Mouse (Mus musculus) layer of hippocampus, adult 8-10 months (tissue): Measurements from ENCODE around the gene Dctn5. TPM values are rescaled to one million over a fixed set of nuclear protein-coding genes. Genes with fewer than 3 reads are reported as not detected.
A peak's percentile ranks its signal among the peaks of the same experiment; 100 is the strongest.

ENCODE experiments used
- DNase-seq, 2 experiments: peaks; one replicate each; pipeline ENCODE4 v3.0.0; 2022; ENCODE audit warnings: low spot score in 2 of 2
- total RNA-seq, 4 experiments: library from RNA; stranded (reverse); gene quantifications; 2 replicates each; pipeline ENCODE4 v1.2.4; 2022

The Dctn5 gene
- total RNA-seq, 4 experiments from 2014 or later, result 95.7 to 114 (median 101) TPM

DNA sequence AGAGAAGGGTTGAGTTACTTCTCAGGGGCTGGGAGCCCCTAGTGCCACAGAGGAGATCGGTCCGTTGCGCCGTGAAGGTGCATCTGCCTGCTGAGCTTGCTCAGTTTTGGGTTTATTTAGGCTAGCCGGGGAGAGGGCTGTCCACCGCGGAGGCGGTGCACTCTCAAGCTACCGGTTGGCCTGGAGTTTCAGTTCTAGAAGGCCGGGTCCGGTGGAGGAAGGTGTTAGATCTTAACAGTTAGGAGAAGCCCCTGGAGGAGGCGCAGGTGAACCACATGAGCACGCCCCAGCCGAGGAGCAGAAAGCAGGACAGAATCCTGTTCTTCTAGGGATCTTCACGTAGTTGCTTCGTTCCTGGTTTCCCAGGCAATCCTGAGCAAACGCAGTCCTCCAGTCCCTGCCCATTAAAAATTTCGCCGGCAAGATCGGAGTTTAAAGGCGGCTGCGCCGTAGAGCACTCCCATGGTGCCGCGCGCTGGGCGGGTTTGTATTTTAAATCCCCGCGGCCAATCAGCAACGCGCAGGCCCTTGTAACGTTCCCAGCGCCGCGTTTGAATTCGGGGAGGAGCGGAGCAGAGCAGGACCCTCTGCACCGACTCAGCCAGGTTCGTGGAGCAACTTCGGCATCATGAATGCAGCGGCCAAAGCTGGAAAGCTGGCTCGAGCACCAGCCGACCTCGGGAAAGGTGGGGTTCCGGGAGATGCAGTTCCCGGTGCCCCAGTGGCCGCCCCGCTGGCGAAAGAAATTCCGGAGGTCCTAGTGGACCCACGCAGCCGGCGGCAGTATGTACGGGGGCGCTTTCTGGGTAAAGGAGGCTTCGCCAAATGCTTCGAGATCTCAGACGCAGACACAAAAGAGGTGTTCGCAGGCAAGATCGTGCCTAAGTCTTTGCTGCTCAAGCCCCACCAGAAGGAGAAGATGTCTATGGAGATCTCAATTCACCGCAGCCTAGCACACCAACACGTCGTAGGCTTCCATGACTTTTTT, 26.4 kb downstream of the Dctn5 start, which contains the start of gene Plk1:
Gene Plk1 (plus strand): TSS at position 525 of the 988 bp plus-strand sequence.
- peak; percentile 48 to 71 for DNase-seq

DNA sequence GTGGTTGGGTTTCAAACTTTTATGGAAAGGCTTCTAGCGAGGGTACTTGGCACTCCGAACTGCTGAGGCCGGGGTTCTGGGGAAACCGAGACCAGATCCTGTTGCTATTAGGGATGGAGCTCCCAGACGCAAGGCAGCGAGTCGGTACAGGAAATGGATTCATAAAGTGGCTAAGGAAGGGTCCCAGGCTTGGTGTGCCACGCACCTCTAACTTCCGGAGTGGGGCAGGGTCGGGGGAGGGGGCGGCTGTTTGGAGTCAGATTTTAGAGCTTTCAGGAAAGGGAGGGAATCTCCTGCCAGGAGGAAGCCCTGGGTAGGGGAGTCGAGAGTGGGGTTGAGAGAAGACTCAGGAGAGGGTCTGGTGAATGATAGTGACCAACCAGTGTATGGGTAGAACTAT, 27.2 kb downstream of the Dctn5 start:
- no peak for DNase-seq

DNA sequence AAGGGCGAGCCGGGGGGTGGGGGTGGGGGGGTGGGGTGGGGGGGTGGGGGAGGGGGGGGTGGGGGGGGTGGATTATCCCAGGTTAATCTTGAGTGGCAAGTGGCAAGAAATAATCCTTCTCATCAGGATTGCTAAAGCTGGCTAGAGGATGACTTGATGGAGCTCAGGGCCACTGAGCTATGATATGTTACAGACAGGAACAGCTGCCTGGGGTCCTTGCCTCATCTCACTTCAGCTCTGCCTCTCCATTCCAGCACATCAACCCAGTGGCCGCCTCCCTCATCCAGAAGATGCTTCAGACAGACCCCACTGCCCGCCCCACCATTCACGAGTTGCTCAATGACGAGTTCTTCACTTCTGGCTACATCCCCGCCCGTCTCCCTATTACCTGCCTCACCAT, 30.9 kb downstream of the Dctn5 start:
- DNase-seq, result no peak

DNA sequence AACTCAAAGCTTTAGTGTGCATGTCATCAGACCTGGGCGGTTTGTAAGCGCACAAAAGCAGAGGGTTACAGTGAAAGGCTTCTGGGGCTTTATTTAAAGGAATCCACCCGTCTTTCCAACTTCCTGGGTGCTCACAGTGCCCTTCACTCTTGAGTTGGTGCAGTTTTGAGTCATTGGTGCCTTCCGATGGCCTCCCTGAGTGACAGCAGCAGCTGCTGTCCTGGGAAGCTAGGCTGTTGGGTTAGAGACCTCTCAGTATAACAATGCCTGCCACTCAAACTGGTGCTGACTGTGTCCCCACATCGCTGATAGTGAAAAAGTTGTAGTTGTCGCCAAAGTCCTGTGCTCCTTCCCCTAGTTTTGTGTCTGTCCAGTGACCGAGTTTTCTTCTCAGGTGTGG, 34.4 kb downstream of the Dctn5 start:
- DNase-seq, result no peak

DNA sequence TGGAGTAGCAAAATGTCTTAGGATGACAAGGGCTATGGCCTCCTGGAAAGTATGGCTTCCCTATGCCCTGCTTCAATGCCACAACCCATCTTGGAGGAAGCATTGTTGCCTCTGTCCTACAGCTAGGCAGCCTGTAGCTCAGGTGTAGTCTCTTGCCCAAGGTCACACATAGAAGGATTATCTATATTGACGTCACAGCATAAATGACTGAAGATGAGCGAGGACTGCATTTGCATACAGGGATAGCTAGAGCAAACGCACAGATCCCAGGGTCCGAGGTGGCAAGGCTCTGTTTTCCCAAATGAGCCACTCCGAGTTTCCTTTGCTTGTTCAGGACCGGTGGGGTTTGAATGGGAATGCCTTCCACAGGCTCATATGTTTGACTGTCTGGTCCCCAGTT, 37.9 kb downstream of the Dctn5 start:
- no peak for DNase-seq

DNA sequence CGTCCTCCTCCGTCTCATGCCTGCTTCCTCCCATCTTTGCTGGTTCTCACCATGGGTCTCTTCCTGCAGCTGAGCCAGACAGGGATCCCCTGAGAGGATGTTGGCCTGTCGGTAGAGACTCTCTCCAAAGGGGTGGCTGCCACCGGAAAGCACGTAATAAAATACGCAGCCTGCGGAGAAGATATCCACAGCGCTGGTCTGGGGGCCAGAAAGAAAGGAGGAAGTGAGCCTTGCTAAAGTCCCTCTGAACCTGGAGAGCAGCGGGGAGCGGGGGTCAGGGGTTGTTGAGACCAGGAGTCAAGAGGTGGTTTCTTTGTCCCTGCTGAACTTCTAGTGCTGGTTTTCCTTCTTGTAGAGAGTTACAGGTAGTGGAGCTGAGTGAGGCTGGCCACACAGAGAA, 38.8 kb downstream of the Dctn5 start:
- no peak for DNase-seq

DNA sequence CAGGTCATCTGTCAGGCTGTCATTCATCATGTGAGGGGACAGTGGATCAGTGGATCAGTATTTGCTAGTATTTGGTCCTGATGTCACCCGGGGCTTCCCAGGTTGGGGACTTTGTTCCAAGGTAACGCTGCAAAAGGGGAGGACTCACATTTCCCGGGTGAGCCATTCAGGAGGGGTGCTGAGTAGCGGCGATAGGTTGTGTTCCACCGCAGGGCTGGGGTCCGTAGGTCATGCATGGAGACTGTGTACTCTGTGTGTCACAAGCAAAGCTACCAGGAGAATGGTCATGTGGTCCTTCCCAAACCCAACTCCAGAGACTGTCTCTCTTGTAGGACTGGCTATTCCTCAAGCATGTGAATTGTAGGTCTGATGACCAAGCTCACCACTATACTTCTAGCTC, 47.9 kb downstream of the Dctn5 start:
- DNase-seq, result no peak

DNA sequence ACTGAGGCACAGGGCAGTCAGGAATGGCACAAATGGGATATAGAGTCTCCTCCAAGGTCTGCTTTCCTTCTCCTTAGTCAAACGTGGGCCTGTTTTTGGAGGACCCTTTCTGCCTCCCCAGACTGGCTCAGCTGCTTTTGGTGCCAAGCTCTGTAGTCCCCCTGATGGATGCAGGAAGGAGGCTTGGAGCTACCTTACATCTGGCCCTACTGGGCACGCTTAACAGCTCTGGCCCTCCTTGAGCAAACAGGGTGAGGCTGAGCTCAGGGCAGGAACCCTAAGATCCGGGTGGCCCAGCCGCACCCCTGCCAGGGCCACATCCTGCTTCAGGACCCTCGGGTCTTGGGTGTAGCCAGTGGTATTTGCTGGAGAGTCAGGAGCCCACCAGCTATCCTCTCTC, 51.7 kb downstream of the Dctn5 start:
- no peak for DNase-seq

DNA sequence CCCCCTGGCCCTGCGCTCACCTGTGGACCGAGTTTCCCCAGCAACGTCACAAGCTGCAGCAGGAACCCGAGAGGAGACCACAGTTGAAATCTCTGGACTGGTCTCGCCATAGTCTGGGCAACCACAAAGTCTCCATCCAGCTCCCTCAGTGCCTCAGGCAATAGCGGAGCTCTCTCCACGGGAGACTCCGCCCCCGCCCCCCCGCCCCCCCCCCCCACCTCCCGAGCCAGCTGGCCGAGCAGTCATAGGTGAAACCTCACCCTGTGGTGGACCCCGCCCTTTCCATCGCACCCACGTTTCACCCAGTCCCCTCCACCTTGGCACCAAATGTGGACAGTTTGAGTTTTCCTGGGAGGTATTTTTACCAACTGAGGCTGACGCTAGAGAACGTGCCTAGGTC, 53.2 kb downstream of the Dctn5 start, which contains the start of gene Ern2:
Gene Ern2 (minus strand): TSS at position 165 of the 400 bp plus-strand sequence.
- no peak for DNase-seq

DNA sequence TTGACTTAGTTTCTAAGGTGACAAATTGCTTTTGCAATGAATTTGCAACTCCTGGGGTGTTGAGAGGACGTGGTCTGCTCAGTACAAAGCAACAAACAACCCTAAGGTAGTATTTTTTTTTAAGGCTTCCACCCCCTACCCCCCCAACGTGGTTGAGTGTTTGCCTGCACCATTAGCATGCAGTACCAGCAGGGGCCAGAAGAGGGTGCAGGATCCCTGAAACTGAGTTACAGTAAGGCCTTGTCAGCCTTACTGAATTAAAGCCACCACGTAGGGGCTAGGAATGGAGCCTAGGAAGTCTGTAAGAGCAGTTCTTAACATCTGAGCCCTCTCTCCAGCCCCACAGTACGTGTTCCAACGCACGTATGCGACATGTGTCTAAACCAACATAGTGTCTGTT, 56.6 kb downstream of the Dctn5 start:
- DNase-seq, result no peak

DNA sequence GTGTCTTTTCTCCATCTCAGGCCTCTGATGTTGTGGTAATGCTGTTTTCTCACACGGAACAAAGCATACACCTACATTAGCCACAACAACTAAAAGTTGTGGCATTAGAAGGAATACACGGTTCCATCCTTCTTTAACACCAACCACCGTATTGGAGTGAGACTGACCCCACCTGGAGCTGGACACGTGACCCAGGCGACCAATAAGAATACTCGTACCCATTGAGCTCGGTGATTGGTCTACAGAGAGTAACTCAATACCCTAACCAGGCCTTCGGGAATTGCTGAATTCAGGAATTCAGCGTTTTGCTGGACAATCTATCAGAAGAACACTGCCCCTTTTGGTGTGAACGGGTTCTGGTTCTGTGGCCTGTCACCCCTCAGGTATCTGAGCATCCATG, 58.3 kb downstream of the Dctn5 start:
- no peak for DNase-seq

DNA sequence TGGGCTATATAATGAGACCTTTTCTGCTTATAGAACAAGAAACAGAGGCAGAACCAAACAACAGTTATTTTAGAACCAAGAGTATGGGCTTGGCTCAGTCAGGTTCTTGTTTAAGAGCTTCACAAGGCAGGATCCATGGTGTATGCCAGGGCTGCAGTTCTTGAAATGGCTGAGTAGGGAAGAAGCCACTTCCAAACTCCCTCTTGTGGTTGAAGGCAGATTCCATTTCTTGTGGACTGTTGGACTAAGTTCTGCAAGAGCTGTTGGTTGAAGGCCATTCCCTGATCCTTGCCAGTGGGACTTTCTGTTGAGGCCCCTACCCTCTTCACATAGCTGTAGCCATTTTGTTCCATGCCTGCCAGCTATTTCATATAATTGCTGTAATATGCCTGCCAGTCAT, 61.1 kb downstream of the Dctn5 start:
- no peak for DNase-seq

DNA sequence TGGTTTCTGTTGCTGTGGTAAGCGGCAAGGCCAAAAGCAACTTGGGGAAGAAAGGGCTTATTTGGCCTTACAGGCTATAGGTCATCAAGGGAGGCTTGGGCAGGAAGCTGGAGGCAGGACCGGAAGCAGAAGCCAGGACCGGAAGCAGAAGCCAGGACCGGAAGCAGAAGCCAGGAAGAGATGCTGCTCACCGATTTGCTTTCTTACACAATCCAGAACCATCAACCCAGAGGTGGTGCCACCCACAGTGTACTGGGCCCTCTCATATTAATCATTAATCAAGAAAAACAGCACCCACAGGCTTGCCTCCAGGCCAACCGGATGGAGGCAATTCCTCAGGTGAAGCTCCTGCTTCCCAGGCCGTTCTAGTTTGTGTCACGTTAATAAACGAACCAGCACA, 63.9 kb downstream of the Dctn5 start:
- DNase-seq, result no peak

DNA sequence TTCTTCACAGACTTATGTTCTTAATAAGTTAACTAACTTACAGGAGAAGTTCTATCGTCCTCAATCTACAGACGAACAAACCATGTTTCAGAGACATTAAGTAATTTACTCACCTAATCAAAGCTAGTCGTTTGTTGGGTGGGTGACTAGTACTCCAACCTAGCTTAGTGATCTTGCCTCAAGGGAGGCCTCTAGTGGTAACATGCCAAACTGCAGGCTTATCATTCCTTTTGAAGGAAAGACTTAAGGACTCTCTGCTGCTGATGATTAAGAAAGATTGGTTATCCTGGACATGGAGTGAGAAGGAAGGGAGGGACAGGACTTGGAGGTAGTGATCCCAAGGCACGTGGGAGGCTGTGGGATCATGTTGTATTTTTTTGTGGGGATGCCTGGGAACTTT, 64.5 kb downstream of the Dctn5 start:
- DNase-seq, result peak in 1 of 2 experiments; percentile 37

Other genes with a start within 250 kb of the Dctn5 start
- 10 to 100 TPM; 41.5 to 47.1 (median 43.7) TPM for gene Cog7, start 151.3 kb upstream of the Dctn5 start, total RNA-seq
- gene Gga2, start 111.8 kb upstream of the Dctn5 start, total RNA-seq, result 10 to 100 TPM; 30.5 to 42.7 (median 33.3) TPM
- gene Ubfd1, start 65.9 kb upstream of the Dctn5 start, total RNA-seq, result 10 to 100 TPM; 44.5 to 60.1 (median 52.6) TPM
- 10 to 100 TPM in 2 of 4 experiments, 1 to 10 TPM in 2; 7.3 to 10.7 (median 9.3) TPM for gene Ears2, start 65.8 kb upstream of the Dctn5 start, total RNA-seq
- 100 to 1,000 TPM; 260 to 283 (median 273) TPM for gene Ndufab1, start 31.2 kb upstream of the Dctn5 start, total RNA-seq
- gene Palb2, start 56 bp upstream of the Dctn5 start, total RNA-seq, result 1 to 10 TPM; 1.7 to 2.5 (median 2.4) TPM
- 1 to 10 TPM; 1.7 to 2.8 (median 2.5) TPM for gene Plk1, start 26.4 kb downstream of the Dctn5 start, total RNA-seq
- under 1 TPM; 0.26 to 0.87 (median 0.73) TPM for gene Ern2, start 53.2 kb downstream of the Dctn5 start, total RNA-seq
- 1 to 10 TPM; 2.5 to 3.4 (median 2.9) TPM for gene Chp2, start 86.5 kb downstream of the Dctn5 start, total RNA-seq
- gene Prkcb, start 155.7 kb downstream of the Dctn5 start, total RNA-seq, result 100 to 1,000 TPM; 650 to 790 (median 729) TPM